Mouse (Mus musculus) liver, postnatal 0 days (tissue): ENCODE data around the gene Ddx4.

Experiments used
- CTCF ChIP-seq: sonication (generic); IDR thresholded peaks from 2 replicates; pipeline ENCODE4 v1.5.1; 2016; ENCODE audit warnings: antibody characterized with exemption, low read depth
- EP300 ChIP-seq: IDR thresholded peaks from 2 replicates; pipeline ENCODE4 v1.6.1; 2016; ENCODE audit warnings: antibody characterized with exemption, low read depth, mild to moderate bottlenecking

DNA sequence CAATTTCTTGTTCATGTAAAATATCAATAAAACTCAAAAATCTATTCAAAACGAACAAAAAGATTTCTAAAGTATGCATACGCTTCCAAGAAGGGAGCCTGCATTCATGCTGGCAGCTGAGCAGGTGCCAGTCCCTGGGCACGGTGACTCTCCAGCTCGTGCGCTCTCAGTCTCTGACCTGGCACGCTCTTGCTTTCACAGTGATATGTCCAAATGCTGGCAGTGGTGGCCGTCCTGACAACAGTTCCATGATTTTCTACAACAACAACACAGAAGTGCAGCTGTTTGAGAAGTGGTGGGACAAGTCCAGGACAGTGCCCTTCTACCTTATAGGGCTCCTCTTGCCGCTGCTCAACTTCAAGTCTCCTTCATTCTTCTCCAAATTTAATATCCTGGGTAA is 49.0 kb upstream of the Ddx4 start:
- TF ChIP-seq EP300, result no peak
- no peak for TF ChIP-seq CTCF
